Mouse (Mus musculus) testis, adult 2 months (tissue): ENCODE data around the gene Smc3.

ENCODE experiments used
- CTCF ChIP-seq: fragments of 200-500 bp; IDR thresholded peaks from 2 replicates; pipeline ENCODE4 v1.5.1; 2012; ENCODE audit warnings: low read depth, mild to moderate bottlenecking, inconsistent platforms, low read length, moderate library complexity; ENCODE audit not compliant: control insufficient read depth, insufficient read depth, insufficient replicate concordance
- POLR2A ChIP-seq: fragments of 200-500 bp; IDR thresholded peaks from 2 replicates; pipeline ENCODE4 v1.6.1; 2012; ENCODE audit warnings: low read depth, mild to moderate bottlenecking, inconsistent platforms, low read length, moderate library complexity; ENCODE audit not compliant: control insufficient read depth

GRCm38 (mm10) chr19:53574546-53574945 is 25.7 kb upstream of the Smc3 start:
- no peak for TF ChIP-seq CTCF
- TF ChIP-seq POLR2A, result no peak
